Mouse (Mus musculus) MEL (cell line): ENCODE data around the gene Bcl10. TPM values are rescaled to one million over a fixed set of nuclear protein-coding genes. Genes with fewer than 3 reads are reported as not detected.

Source experiments
- DNase-seq: peaks from one replicate; pipeline ENCODE4 v3.0.0; 2011; ENCODE audit warnings: low read depth, low spot score
- H3K27ac ChIP-seq: 2 replicates; pipeline ENCODE4 v1.5.1; 2012; ENCODE audit warnings: low read depth, mild to moderate bottlenecking, control low read depth, low read length, moderate library complexity; ENCODE audit not compliant: control insufficient read depth
- H3K27me3 ChIP-seq, 2 experiments: fragments of 150-350 bp in 1 of 2; sonication (generic) in 1 of 2; 2 replicates each; pipeline ENCODE4 v1.6.1; 2012; ENCODE audit warnings: low read length in 2 of 2, mild to moderate bottlenecking in 2 of 2, improper control_type of control experiment in 1 of 2, moderate library complexity in 1 of 2; ENCODE audit not compliant: insufficient read depth in 2 of 2, control insufficient read depth in 1 of 2
- H3K36me3 ChIP-seq, 2 experiments: 2 replicates each; pipeline ENCODE4 v1.6.1; 2012 to 2014; ENCODE audit warnings: low read length in 2 of 2, improper control_type of control experiment in 1 of 2, inconsistent platforms in 1 of 2, mild to moderate bottlenecking in 1 of 2; ENCODE audit not compliant: insufficient read depth in 2 of 2, control insufficient read depth in 1 of 2
- H3K4me1 ChIP-seq, 2 experiments: fragments of 150-350 bp in 1 of 2; sonication (generic) in 1 of 2; 2 replicates each; pipeline ENCODE4 v1.6.1; 2012; ENCODE audit warnings: low read length in 2 of 2, improper control_type of control experiment in 1 of 2, mild to moderate bottlenecking in 1 of 2; ENCODE audit not compliant: insufficient read depth in 2 of 2, control insufficient read depth in 1 of 2
- H3K4me3 ChIP-seq, 2 experiments: fragments of 150-350 bp in 1 of 2; sonication (generic) in 1 of 2; 2 replicates each; pipeline ENCODE4 v1.5.1; 2012; ENCODE audit warnings: low read depth in 2 of 2, low read length in 2 of 2, mild to moderate bottlenecking in 2 of 2, moderate library complexity in 2 of 2, control low read depth in 1 of 2, improper control_type of control experiment in 1 of 2; ENCODE audit not compliant: control insufficient read depth in 1 of 2, insufficient read depth in 1 of 2
- H3K79me2 ChIP-seq: 2 replicates; pipeline ENCODE4 v1.6.1; 2012; ENCODE audit warnings: mild to moderate bottlenecking, low read length, moderate library complexity; ENCODE audit not compliant: control insufficient read depth, poor library complexity, insufficient read depth
- H3K9ac ChIP-seq: 2 replicates; pipeline ENCODE4 v1.6.1; 2012; ENCODE audit warnings: low read depth, mild to moderate bottlenecking, control low read depth, low read length, moderate library complexity; ENCODE audit not compliant: control insufficient read depth, poor library complexity, severe bottlenecking
- H3K9me3 ChIP-seq: fragments of 150-350 bp; sonication (generic); replicated peaks from 2 replicates; pipeline ENCODE4 v1.6.1; 2012; ENCODE audit warnings: mild to moderate bottlenecking, low read length, improper control_type of control experiment, moderate library complexity; ENCODE audit not compliant: insufficient read depth
- BHLHE40 ChIP-seq: IDR thresholded peaks from 2 replicates; pipeline ENCODE4 v1.6.1; 2012; ENCODE audit warnings: low read depth, mild to moderate bottlenecking, inconsistent platforms, low read length, improper control_type of control experiment, borderline replicate concordance
- CHD1 ChIP-seq: IDR thresholded peaks from 2 replicates; pipeline ENCODE4 v1.6.1; 2012; ENCODE audit warnings: low read depth, mild to moderate bottlenecking, inconsistent platforms, low read length, improper control_type of control experiment
- CHD2 ChIP-seq: IDR thresholded peaks from 2 replicates; pipeline ENCODE4 v1.6.1; 2011; ENCODE audit warnings: low read length, improper control_type of control experiment
- CTCF ChIP-seq, 3 experiments: IDR thresholded peaks in 2 of 3; conservative IDR thresholded peaks in 1 of 3; 2 replicates each; pipeline ENCODE4 v1.5.1; 2011 to 2012; ENCODE audit warnings: low read length in 3 of 3, low read depth in 2 of 3, mild to moderate bottlenecking in 2 of 3, improper control_type of control experiment in 1 of 3, inconsistent platforms in 1 of 3, mixed read lengths in 1 of 3, moderate library complexity in 1 of 3; ENCODE audit not compliant: control insufficient read depth in 1 of 3, insufficient read depth in 1 of 3, poor library complexity in 1 of 3, severe bottlenecking in 1 of 3
- E2F4 ChIP-seq: IDR thresholded peaks from 2 replicates; pipeline ENCODE4 v1.6.1; 2011; ENCODE audit warnings: low read depth, low read length, improper control_type of control experiment, borderline replicate concordance
- ELF1 ChIP-seq: IDR thresholded peaks from 2 replicates; pipeline ENCODE4 v1.6.1; 2014; ENCODE audit warnings: low read depth, mild to moderate bottlenecking, inconsistent platforms, low read length, improper control_type of control experiment, moderate library complexity
- EP300 ChIP-seq, 2 experiments: IDR thresholded peaks; 2 replicates each; pipeline ENCODE4 v1.6.1; 2011; ENCODE audit warnings: improper control_type of control experiment in 2 of 2, low read length in 2 of 2, low read depth in 1 of 2, mild to moderate bottlenecking in 1 of 2
- ETS1 ChIP-seq: IDR thresholded peaks from 2 replicates; pipeline ENCODE4 v1.6.1; 2012; ENCODE audit warnings: low read depth, mild to moderate bottlenecking, inconsistent platforms, low read length, improper control_type of control experiment, moderate library complexity
- GABPA ChIP-seq: IDR thresholded peaks from 2 replicates; pipeline ENCODE4 v1.6.1; 2012; ENCODE audit warnings: low read depth, mild to moderate bottlenecking, inconsistent platforms, low read length, improper control_type of control experiment, moderate library complexity
- HCFC1 ChIP-seq: IDR thresholded peaks from 2 replicates; pipeline ENCODE4 v1.6.1; 2012; ENCODE audit warnings: low read depth, mild to moderate bottlenecking, inconsistent platforms, low read length, improper control_type of control experiment, moderate library complexity
- JUND ChIP-seq: IDR thresholded peaks from 2 replicates; pipeline ENCODE4 v1.6.1; 2011; ENCODE audit warnings: low read depth, mild to moderate bottlenecking, improper control_type of control experiment, low read length
- KAT2A ChIP-seq: conservative IDR thresholded peaks from 2 replicates; pipeline ENCODE4 v1.6.1; 2012; ENCODE audit warnings: low read depth, low read length, improper control_type of control experiment, inconsistent platforms
- MAX ChIP-seq: IDR thresholded peaks from 2 replicates; pipeline ENCODE4 v1.6.1; 2011; ENCODE audit warnings: low read length, improper control_type of control experiment
- MAZ ChIP-seq: IDR thresholded peaks from 2 replicates; pipeline ENCODE4 v1.6.1; 2012; ENCODE audit warnings: low read depth, mild to moderate bottlenecking, inconsistent platforms, low read length, improper control_type of control experiment
- MXI1 ChIP-seq: IDR thresholded peaks from 2 replicates; pipeline ENCODE4 v1.6.1; 2011; ENCODE audit warnings: mild to moderate bottlenecking, low read depth, low read length, improper control_type of control experiment
- MYB ChIP-seq: IDR thresholded peaks from 2 replicates; pipeline ENCODE4 v1.6.1; 2011; ENCODE audit warnings: mild to moderate bottlenecking, low read depth, low read length, improper control_type of control experiment
- MYC ChIP-seq: IDR thresholded peaks from 2 replicates; pipeline ENCODE4 v1.6.1; 2011; ENCODE audit warnings: low read depth, mild to moderate bottlenecking, low read length, improper control_type of control experiment, moderate library complexity
- NRF1 ChIP-seq: IDR thresholded peaks from 2 replicates; pipeline ENCODE4 v1.6.1; 2014; ENCODE audit warnings: low read depth, mild to moderate bottlenecking, inconsistent platforms, low read length, improper control_type of control experiment, moderate library complexity; ENCODE audit not compliant: poor library complexity, insufficient read depth, severe bottlenecking
- POLR2AphosphoS2 ChIP-seq: IDR thresholded peaks from 2 replicates; pipeline ENCODE4 v1.6.1; 2011; ENCODE audit warnings: low read length, improper control_type of control experiment
- POLR2AphosphoS5 ChIP-seq: IDR thresholded peaks from 2 replicates; pipeline ENCODE4 v1.6.1; 2012; ENCODE audit warnings: low read depth, borderline replicate concordance, mild to moderate bottlenecking, inconsistent platforms, low read length, moderate library complexity, mixed read lengths
- RAD21 ChIP-seq: IDR thresholded peaks from 2 replicates; pipeline ENCODE4 v1.6.1; 2011; ENCODE audit warnings: mild to moderate bottlenecking, low read depth, low read length, improper control_type of control experiment
- RCOR1 ChIP-seq: IDR thresholded peaks from 2 replicates; pipeline ENCODE4 v1.6.1; 2012; ENCODE audit warnings: low read depth, mild to moderate bottlenecking, inconsistent platforms, low read length, improper control_type of control experiment
- SIN3A ChIP-seq: IDR thresholded peaks from 2 replicates; pipeline ENCODE4 v1.6.1; 2012; ENCODE audit warnings: low read length, improper control_type of control experiment, inconsistent platforms
- SMC3 ChIP-seq: IDR thresholded peaks from 2 replicates; pipeline ENCODE4 v1.6.1; 2011; ENCODE audit warnings: low read depth, low read length, improper control_type of control experiment
- TBP ChIP-seq: IDR thresholded peaks from 2 replicates; pipeline ENCODE4 v1.8.0; 2011; ENCODE audit warnings: low read depth, low read length, improper control_type of control experiment
- TCF12 ChIP-seq: IDR thresholded peaks from 2 replicates; pipeline ENCODE4 v1.6.1; 2014; ENCODE audit warnings: low read depth, mild to moderate bottlenecking, inconsistent platforms, low read length, improper control_type of control experiment, moderate library complexity
- USF1 ChIP-seq: IDR thresholded peaks from 2 replicates; pipeline ENCODE4 v1.6.1; 2014; ENCODE audit warnings: low read depth, mild to moderate bottlenecking, inconsistent platforms, low read length, improper control_type of control experiment, moderate library complexity
- USF2 ChIP-seq, 2 experiments: IDR thresholded peaks; 2 replicates each; pipeline ENCODE4 v1.6.1; 2011 to 2012; ENCODE audit warnings: improper control_type of control experiment in 2 of 2, low read length in 2 of 2, borderline replicate concordance in 1 of 2, inconsistent platforms in 1 of 2, low read depth in 1 of 2, mild to moderate bottlenecking in 1 of 2; ENCODE audit not compliant: insufficient read depth in 1 of 2
- ZC3H11A ChIP-seq: IDR thresholded peaks from 2 replicates; pipeline ENCODE4 v1.6.1; 2012; ENCODE audit warnings: low read depth, mild to moderate bottlenecking, inconsistent platforms, low read length, improper control_type of control experiment
- ZKSCAN1 ChIP-seq: IDR thresholded peaks from 2 replicates; pipeline ENCODE4 v1.6.1; 2012; ENCODE audit warnings: low read depth, mild to moderate bottlenecking, inconsistent platforms, low read length, improper control_type of control experiment, moderate library complexity
- ZNF384 ChIP-seq: IDR thresholded peaks from 2 replicates; pipeline ENCODE4 v1.6.1; 2012; ENCODE audit warnings: low read depth, mild to moderate bottlenecking, inconsistent platforms, low read length, improper control_type of control experiment
- polyA plus RNA-seq, 2 experiments: library from polyadenylated mRNA; stranded (reverse) in 1 of 2; unstranded in 1 of 2; fragments of >175 nt in 1 of 2; fragments of >200 nt in 1 of 2; gene quantifications; 2 replicates each; pipeline versions ENCODE4 v1.2.1 to v1.2.4; 2012; ENCODE audit warnings: low replicate concordance in 2 of 2, low read depth in 1 of 2; ENCODE audit not compliant: insufficient read length in 2 of 2, insufficient read depth in 1 of 2, missing spikeins in 1 of 2
- total RNA-seq: library from RNA; depleted of rRNA; stranded (reverse); fragments of 300-350 nt; gene quantifications from 2 replicates; pipeline ENCODE4 v1.2.3, GENCODE M21; 2012

The Bcl10 gene
- total and polyA plus RNA-seq, 3 experiments: 25.0 to 30.4 TPM; not detected in 1

- TF ChIP-seq HCFC1: peak; percentile 62
- peak; percentile 83 for TF ChIP-seq POLR2AphosphoS2
- no peak for TF ChIP-seq POLR2AphosphoS5
- TF ChIP-seq ELF1: peak; percentile 74
- no peak for TF ChIP-seq SMC3
- peak; percentile 28; the same call in 1 of the 2 replicates for TF ChIP-seq TCF12
Observed at GRCm38 (mm10) chr3:145951287-145952165, 28.9 kb downstream of the Bcl10 start (continued).

- no peaks in the 10 kb centered on the region for H3K27me3 ChIP-seq
- H3K9me3 ChIP-seq: no peaks in the 10 kb centered on the region
- peaks cover 0 to 35% of the 10 kb centered on the region in 2 experiments; a peak in 2 of 4 replicates for H3K36me3 ChIP-seq
- H3K9ac ChIP-seq: peak overlapping the region; percentile 78
- H3K4me3 ChIP-seq: no peak overlapping the region
- no peaks in the 10 kb centered on the region; the same call in 1 of the 2 replicates for H3K79me2 ChIP-seq
- peaks cover 6 to 33% of the 10 kb centered on the region in 2 experiments; a peak in 3 of 4 replicates for H3K4me1 ChIP-seq
- peak overlapping the region; percentile 100 for H3K27ac ChIP-seq
- peak; percentile 81 for DNase-seq
- no peak for TF ChIP-seq CTCF (IDR thresholded peaks at IDR 0.05 in 2 of 3, conservative IDR thresholded peaks at IDR 0.05 in 1 of 3; ENCODE audit: control insufficient read depth in 1 of 3, insufficient read depth in 1 of 3, low read depth in 2 of 3, low read length in 3 of 3, poor library complexity in 1 of 3, severe bottlenecking in 1 of 3)
- TF ChIP-seq HCFC1: 0 out of 2 replicates have a peak, but pooled peaks have one; percentile 26
- TF ChIP-seq TBP: peak; percentile 51
- TF ChIP-seq SIN3A: no peak; the same call in 1 of the 2 replicates
- no peak for TF ChIP-seq JUND
- TF ChIP-seq RCOR1: peak; percentile 90
- no peak for TF ChIP-seq GABPA
- peak; percentile 77 for TF ChIP-seq MAX
- TF ChIP-seq POLR2AphosphoS2: no peak
- TF ChIP-seq EP300 (IDR thresholded peaks at IDR 0.05; ENCODE audit: low read depth in 1 of 2, low read length in 2 of 2): peak; percentile 92 to 98
- no peak for TF ChIP-seq ZNF384
- no peak for TF ChIP-seq ZC3H11A
- peak; percentile 97 for TF ChIP-seq MYB
- TF ChIP-seq CHD1: no peak
- 0 out of 2 replicates have a peak, but pooled peaks have one; percentile 9 for TF ChIP-seq SMC3
- TF ChIP-seq POLR2AphosphoS5: no peak
- TF ChIP-seq MXI1: peak; percentile 37; the same call in 1 of the 2 replicates
- TF ChIP-seq MAZ: no peak
- TF ChIP-seq TCF12: peak; percentile 79
- peak; percentile 56; the same call in 1 of the 2 replicates for TF ChIP-seq BHLHE40
- TF ChIP-seq ZKSCAN1: no peak
- no peak for TF ChIP-seq NRF1
- TF ChIP-seq USF1: no peak
- TF ChIP-seq KAT2A: no peak; the same call in 1 of the 2 replicates
- TF ChIP-seq MYC: peak; percentile 75; the same call in 1 of the 2 replicates
- TF ChIP-seq ETS1: peak; percentile 87
- no peak for TF ChIP-seq CHD2
- TF ChIP-seq RAD21: no peak
- TF ChIP-seq E2F4: peak; percentile 86; the same call in 1 of the 2 replicates
- no peak for TF ChIP-seq USF2 (IDR thresholded peaks at IDR 0.05; ENCODE audit: borderline replicate concordance in 1 of 2, insufficient read depth in 1 of 2, low read depth in 1 of 2, low read length in 2 of 2)
Observed at GRCm38 (mm10) chr3:145952945-145953344, 30.3 kb downstream of the Bcl10 start.
